Mouse (Mus musculus): ENCODE results near the gene Kdm4b.

GRCm38 (mm10) chr17:56343466-56343865, 17.6 kb downstream of the Kdm4b start:
- no peak for TF ChIP-seq FLI1 (IDR thresholded peaks at IDR 0.05; ENCODE audit: low read length)
- no peak for TF ChIP-seq GATA1 (IDR thresholded peaks at IDR 0.05; ENCODE audit: borderline replicate concordance, low read length)
